Mouse (Mus musculus): ENCODE data around the gene Ska3. TPM values are rescaled to one million over a fixed set of nuclear protein-coding genes. Genes with fewer than 3 reads are reported as not detected.

Ska3 gene
- polyA plus RNA-seq, 1 experiment, result 51.8 TPM

DNA sequence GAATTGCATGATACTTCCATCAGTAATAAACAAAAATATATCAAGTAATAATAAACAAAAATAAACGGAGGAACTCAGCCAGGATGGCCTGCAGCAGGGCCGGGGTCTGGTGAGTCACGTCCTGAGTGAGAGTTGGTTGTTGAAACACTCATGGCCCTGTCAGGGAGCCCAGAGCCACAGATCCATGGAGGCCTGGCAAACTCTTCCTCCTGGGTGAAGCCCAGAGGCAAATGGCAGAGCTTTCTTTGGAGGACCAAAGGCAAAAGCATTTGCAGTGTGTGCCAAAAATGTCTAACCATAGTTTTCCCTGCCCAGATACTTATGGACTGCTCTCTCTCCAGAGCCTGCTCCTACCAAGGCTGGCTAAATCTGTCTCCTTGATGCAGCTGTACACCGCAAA, 34.8 kb downstream of the Ska3 start:
- TF ChIP-seq POLR2A (IDR thresholded peaks at IDR 0.05; ENCODE audit: insufficient read depth, low read length) (no peak), EP300 (IDR thresholded peaks at IDR 0.05; ENCODE audit: insufficient read depth, low read depth, low read length) (no peak), CTCF (IDR thresholded peaks at IDR 0.05; ENCODE audit: low read depth, low read length) (no peak)
- H3K27me3 ChIP-seq (ENCODE audit: control insufficient read depth, insufficient read depth, low read length, poor library complexity, severe bottlenecking), result no peaks in the 10 kb centered on the region

DNA sequence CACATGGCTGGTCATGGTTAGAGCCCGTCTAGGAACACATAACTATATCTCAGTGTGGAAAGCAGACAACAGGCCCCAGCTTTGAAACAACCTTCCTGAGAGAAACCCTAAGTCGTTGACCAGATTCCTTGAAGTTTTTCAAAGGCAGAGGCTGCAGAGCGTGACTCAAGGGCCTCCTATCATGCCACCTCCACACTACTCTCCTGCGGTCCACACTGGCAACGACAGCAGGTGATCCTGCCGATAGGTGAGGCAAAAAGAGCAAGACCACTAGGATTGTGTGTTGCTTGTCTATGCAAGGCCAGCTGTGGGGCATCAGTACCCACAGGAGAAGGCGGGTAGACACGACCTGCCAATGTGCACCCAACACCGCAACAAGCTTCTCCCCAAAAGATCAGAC, 36.2 kb downstream of the Ska3 start:
- Histone ChIP-seq H3K27me3 (ENCODE audit: control insufficient read depth, insufficient read depth, low read length, poor library complexity, severe bottlenecking) (no peaks in the 10 kb centered on the region), H3K27ac (ENCODE audit: insufficient read depth, low read length) (no peak overlapping the region), H3K4me1 (ENCODE audit: control insufficient read depth, insufficient read depth, low read length) (no peaks in the 10 kb centered on the region), H3K9ac (ENCODE audit: low read depth, poor library complexity, severe bottlenecking) (no peak overlapping the region), H3K36me3 (ENCODE audit: control insufficient read depth, insufficient read depth, low read length, poor library complexity, severe bottlenecking) (no peaks in the 10 kb centered on the region), H3K4me3 (ENCODE audit: low read depth, low read length) (no peak overlapping the region), H3K9me3 (replicated peaks; ENCODE audit: control insufficient read depth, insufficient read depth, low read length, poor library complexity, severe bottlenecking) (no peaks in the 10 kb centered on the region)
- TF ChIP-seq POLR2A (IDR thresholded peaks at IDR 0.05; ENCODE audit: insufficient read depth, low read length) (no peak), CTCF (IDR thresholded peaks at IDR 0.05; ENCODE audit: low read depth, low read length) (no peak), EP300 (IDR thresholded peaks at IDR 0.05; ENCODE audit: insufficient read depth, low read depth, low read length) (no peak)

More for the DNA sequence above, 34.8 kb downstream of the Ska3 start:
- Histone ChIP-seq H3K9ac (ENCODE audit: low read depth, poor library complexity, severe bottlenecking) (no peak overlapping the region), H3K4me1 (ENCODE audit: control insufficient read depth, insufficient read depth, low read length) (no peaks in the 10 kb centered on the region), H3K27ac (ENCODE audit: insufficient read depth, low read length) (no peak overlapping the region), H3K36me3 (ENCODE audit: control insufficient read depth, insufficient read depth, low read length, poor library complexity, severe bottlenecking) (no peaks in the 10 kb centered on the region), H3K4me3 (ENCODE audit: low read depth, low read length) (no peak overlapping the region), H3K9me3 (replicated peaks; ENCODE audit: control insufficient read depth, insufficient read depth, low read length, poor library complexity, severe bottlenecking) (no peaks in the 10 kb centered on the region)

DNA sequence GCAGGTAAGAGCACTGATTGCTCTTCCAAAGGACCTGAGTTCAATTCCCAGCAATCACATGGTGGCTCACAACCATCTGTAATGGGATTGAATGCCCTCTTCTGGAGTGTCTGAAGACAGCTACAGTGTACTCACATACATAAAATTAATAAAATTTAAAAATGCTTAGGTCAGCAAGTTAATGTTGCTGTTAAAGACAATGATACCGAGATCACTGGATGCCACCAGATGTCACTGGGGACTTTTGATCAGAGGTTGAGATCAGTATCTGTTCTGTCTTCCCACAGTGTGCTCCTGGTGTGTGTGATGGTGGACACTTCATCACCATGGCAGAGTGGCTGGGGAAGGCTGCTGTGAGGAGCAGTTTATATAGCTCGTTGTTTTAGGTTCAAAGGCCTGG, 36.7 kb downstream of the Ska3 start:
- Histone ChIP-seq H3K9me3 (replicated peaks; ENCODE audit: control insufficient read depth, insufficient read depth, low read length, poor library complexity, severe bottlenecking) (no peaks in the 10 kb centered on the region), H3K27ac (ENCODE audit: insufficient read depth, low read length) (no peak overlapping the region), H3K9ac (ENCODE audit: low read depth, poor library complexity, severe bottlenecking) (no peak overlapping the region), H3K4me1 (ENCODE audit: control insufficient read depth, insufficient read depth, low read length) (no peaks in the 10 kb centered on the region), H3K27me3 (ENCODE audit: control insufficient read depth, insufficient read depth, low read length, poor library complexity, severe bottlenecking) (no peaks in the 10 kb centered on the region), H3K4me3 (ENCODE audit: low read depth, low read length) (no peak overlapping the region), H3K36me3 (ENCODE audit: control insufficient read depth, insufficient read depth, low read length, poor library complexity, severe bottlenecking) (no peaks in the 10 kb centered on the region)
- no peak for TF ChIP-seq CTCF (IDR thresholded peaks at IDR 0.05; ENCODE audit: low read depth, low read length)
- no peak for TF ChIP-seq EP300 (IDR thresholded peaks at IDR 0.05; ENCODE audit: insufficient read depth, low read depth, low read length)
- TF ChIP-seq POLR2A (IDR thresholded peaks at IDR 0.05; ENCODE audit: insufficient read depth, low read length), result no peak

DNA sequence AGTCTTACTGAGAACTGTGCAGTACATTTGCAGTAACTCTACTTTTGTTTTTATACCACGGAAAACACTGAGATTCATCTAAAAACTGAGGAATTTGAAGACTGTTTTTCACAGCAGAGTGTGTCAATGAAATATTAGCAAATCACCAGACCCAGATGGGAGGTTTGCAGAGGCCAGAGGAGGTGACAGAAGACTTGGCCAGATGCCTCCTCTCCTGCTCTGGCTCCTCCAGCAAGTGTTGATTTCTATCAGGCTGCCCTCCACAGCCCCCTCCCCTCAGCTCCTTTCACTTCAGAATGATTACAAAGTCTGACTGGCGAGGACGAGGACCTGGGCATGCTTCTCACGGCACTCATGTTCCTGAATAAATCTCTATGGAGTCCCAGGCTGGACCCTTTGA, 38.6 kb downstream of the Ska3 start:
- H3K27ac ChIP-seq (ENCODE audit: insufficient read depth, low read length), result no peak overlapping the region
- TF ChIP-seq POLR2A (IDR thresholded peaks at IDR 0.05; ENCODE audit: insufficient read depth, low read length) (no peak), EP300 (IDR thresholded peaks at IDR 0.05; ENCODE audit: insufficient read depth, low read depth, low read length) (no peak), CTCF (IDR thresholded peaks at IDR 0.05; ENCODE audit: low read depth, low read length) (no peak)
- no peaks in the 10 kb centered on the region for H3K27me3 ChIP-seq (ENCODE audit: control insufficient read depth, insufficient read depth, low read length, poor library complexity, severe bottlenecking)
- no peak overlapping the region for H3K4me3 ChIP-seq (ENCODE audit: low read depth, low read length)
- H3K4me1 ChIP-seq (ENCODE audit: control insufficient read depth, insufficient read depth, low read length), result no peaks in the 10 kb centered on the region
- no peaks in the 10 kb centered on the region for H3K36me3 ChIP-seq (ENCODE audit: control insufficient read depth, insufficient read depth, low read length, poor library complexity, severe bottlenecking)
- H3K9me3 ChIP-seq (replicated peaks; ENCODE audit: control insufficient read depth, insufficient read depth, low read length, poor library complexity, severe bottlenecking), result no peaks in the 10 kb centered on the region
- no peak overlapping the region for H3K9ac ChIP-seq (ENCODE audit: low read depth, poor library complexity, severe bottlenecking)

DNA sequence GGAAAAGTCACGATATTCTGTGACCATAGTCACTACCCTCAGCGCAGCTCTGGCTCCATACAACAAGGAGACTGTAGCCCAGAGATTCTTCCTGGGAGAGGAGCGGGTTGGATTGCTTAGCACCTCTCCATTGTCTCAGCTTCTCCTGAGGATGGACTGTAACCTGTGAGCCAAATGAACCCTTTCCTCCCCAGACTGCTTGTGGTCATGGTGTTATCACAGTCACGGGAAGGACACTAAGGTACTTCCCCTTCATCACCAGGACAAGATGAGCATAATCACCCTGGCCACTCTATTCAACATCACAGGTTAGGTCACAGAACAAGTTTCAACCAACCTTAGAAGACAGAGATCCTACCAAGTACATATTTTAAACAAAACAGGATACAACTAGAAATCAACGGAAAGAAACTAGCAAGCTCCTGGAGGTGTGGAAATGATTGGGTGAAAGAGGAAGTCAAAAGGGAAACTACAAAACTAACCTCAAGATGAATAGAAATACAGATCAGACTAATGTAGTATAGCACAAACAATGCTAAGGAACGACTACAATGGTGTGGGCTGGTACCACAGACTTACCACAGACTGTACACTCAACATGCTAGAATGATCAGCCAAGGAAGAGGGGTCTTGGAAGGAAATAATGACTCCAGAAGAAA, 53.7 kb downstream of the Ska3 start:
- Histone ChIP-seq H3K4me1 (ENCODE audit: control insufficient read depth, insufficient read depth, low read length) (no peaks in the 10 kb centered on the region), H3K9ac (ENCODE audit: low read depth, poor library complexity, severe bottlenecking) (no peak overlapping the region), H3K4me3 (ENCODE audit: low read depth, low read length) (no peak overlapping the region), H3K36me3 (ENCODE audit: control insufficient read depth, insufficient read depth, low read length, poor library complexity, severe bottlenecking) (no peaks in the 10 kb centered on the region), H3K27me3 (ENCODE audit: control insufficient read depth, insufficient read depth, low read length, poor library complexity, severe bottlenecking) (no peaks in the 10 kb centered on the region), H3K9me3 (replicated peaks; ENCODE audit: control insufficient read depth, insufficient read depth, low read length, poor library complexity, severe bottlenecking) (no peaks in the 10 kb centered on the region), H3K27ac (ENCODE audit: insufficient read depth, low read length) (no peak overlapping the region)
- TF ChIP-seq CTCF (IDR thresholded peaks at IDR 0.05; ENCODE audit: low read depth, low read length) (no peak), EP300 (IDR thresholded peaks at IDR 0.05; ENCODE audit: insufficient read depth, low read depth, low read length) (no peak), POLR2A (IDR thresholded peaks at IDR 0.05; ENCODE audit: insufficient read depth, low read length) (no peak)

DNA sequence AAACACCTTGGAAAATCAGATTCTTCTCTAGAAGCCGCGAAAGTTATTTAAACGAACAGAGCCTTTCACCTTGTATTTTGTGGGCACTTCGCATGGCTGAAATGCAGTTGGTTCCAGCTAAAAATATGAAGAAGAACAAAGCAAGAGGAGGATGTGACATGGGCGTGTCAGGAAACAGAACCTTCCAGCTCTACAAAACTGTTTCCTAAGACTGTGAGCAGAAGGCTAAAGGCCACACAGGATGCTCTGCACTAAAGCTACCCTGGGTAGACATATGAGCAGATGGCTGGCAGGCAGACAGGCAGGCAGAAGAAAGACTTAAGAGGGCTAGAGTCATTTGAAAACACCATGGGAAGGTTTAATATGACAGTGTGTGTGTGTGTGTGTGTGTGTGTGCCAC, 56.9 kb downstream of the Ska3 start:
- TF ChIP-seq POLR2A (IDR thresholded peaks at IDR 0.05; ENCODE audit: insufficient read depth, low read length) (no peak), EP300 (IDR thresholded peaks at IDR 0.05; ENCODE audit: insufficient read depth, low read depth, low read length) (no peak), CTCF (IDR thresholded peaks at IDR 0.05; ENCODE audit: low read depth, low read length) (no peak)
- no peak overlapping the region for H3K4me3 ChIP-seq (ENCODE audit: low read depth, low read length)
- H3K9ac ChIP-seq (ENCODE audit: low read depth, poor library complexity, severe bottlenecking), result no peak overlapping the region
- no peak overlapping the region for H3K27ac ChIP-seq (ENCODE audit: insufficient read depth, low read length)
- H3K27me3 ChIP-seq (ENCODE audit: control insufficient read depth, insufficient read depth, low read length, poor library complexity, severe bottlenecking), result no peaks in the 10 kb centered on the region
- no peaks in the 10 kb centered on the region for H3K36me3 ChIP-seq (ENCODE audit: control insufficient read depth, insufficient read depth, low read length, poor library complexity, severe bottlenecking)
- H3K4me1 ChIP-seq (ENCODE audit: control insufficient read depth, insufficient read depth, low read length), result no peaks in the 10 kb centered on the region
- H3K9me3 ChIP-seq (replicated peaks; ENCODE audit: control insufficient read depth, insufficient read depth, low read length, poor library complexity, severe bottlenecking), result no peaks in the 10 kb centered on the region

All from ES-Bruce4 (cell line).